Mouse (Mus musculus) G1E (cell line): Measurements from ENCODE around the gene Spryd3.

Experiments used
- CTCF ChIP-seq: IDR thresholded peaks from 2 replicates; pipeline ENCODE4 v1.5.1; 2012; ENCODE audit warnings: low read depth, low read length, inconsistent platforms, mixed read lengths
- GATA1 ChIP-seq: IDR thresholded peaks from 2 replicates; pipeline ENCODE4 v1.6.1; 2012; ENCODE audit warnings: borderline replicate concordance, low read length, inconsistent platforms, mixed read lengths

DNA sequence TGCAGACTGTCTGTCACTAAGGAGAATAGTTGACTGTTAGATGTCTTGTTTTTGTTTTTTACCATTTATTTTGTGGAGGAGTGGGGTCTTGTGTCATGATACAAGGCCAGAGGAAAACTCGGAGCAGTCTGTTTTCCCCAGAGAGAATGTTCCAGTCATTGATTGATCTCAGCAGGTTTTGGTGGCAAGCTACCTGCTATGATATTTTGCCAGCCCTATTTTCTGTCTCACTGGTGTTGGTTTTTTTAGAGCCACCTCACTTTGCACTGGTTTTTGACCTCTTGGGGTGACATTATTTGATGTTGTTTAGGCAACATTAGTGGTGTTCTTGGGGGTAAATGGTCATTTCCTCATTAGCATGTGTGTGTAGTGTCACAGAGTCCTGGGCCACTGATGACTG lies 44.3 kb downstream of the Spryd3 start:
- no peak for TF ChIP-seq CTCF
- no peak for TF ChIP-seq GATA1
